Mouse (Mus musculus) olfactory bulb, adult 2 months (tissue): ENCODE data around the gene Prkag2.

ENCODE experiments used
- CTCF ChIP-seq: fragments of 200-500 bp; IDR thresholded peaks from 2 replicates; pipeline ENCODE4 v1.5.1; 2012; ENCODE audit warnings: low read depth, mild to moderate bottlenecking, low read length, moderate library complexity; ENCODE audit not compliant: insufficient read depth
- POLR2A ChIP-seq: fragments of 200-500 bp; IDR thresholded peaks from 2 replicates; pipeline ENCODE4 v1.6.1; 2012; ENCODE audit warnings: mild to moderate bottlenecking, low read depth, low read length, moderate library complexity; ENCODE audit not compliant: insufficient read depth

- TF ChIP-seq POLR2A (no peak), CTCF (no peak)
These were observed 169.4 kb downstream of the Prkag2 start for GRCm38 (mm10) chr5:24930831-24931577.
